Mouse (Mus musculus) liver, adult 2 months (tissue): ENCODE measurements at regions not wholly inside any gene's neighbourhood (a gene's known extent, or its start where the extent isn't known, plus 50 kb on each side); places are given as distances from the start of the nearest gene placed in this dataset.

Experiments
- CTCF ChIP-seq: fragments of 200-500 bp; IDR thresholded peaks from 2 replicates; pipeline ENCODE4 v1.5.1; 2011; ENCODE audit warnings: low read depth, low read length, control low read depth
- POLR2A ChIP-seq: fragments of 200-500 bp; IDR thresholded peaks from 2 replicates; pipeline ENCODE4 v1.6.1; 2011; ENCODE audit warnings: low read length, control low read depth; ENCODE audit not compliant: insufficient read depth; ENCODE audit errors: extremely low read depth

DNA sequence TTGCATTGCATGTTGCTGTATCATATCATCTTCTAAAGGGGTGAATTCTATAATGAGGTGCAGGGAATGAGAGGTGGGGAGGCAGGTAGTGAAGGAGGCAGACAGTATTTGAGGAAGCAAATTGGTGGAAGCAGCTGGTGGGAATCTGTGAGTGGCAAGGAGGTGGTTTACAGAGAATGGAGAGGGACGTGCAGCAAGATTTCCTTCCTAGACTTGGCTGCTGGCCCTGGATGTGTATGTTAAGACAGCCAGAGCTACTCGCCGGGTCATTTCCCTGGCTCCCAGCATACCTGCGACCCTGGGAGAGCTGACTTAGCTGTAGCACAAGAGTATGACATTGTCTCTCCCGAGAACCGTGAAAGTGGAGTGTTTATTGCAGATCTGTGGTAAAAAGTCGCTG lies 937.7 kb downstream of the Synb start:
- TF ChIP-seq CTCF (no peak), POLR2A (no peak)
